Mouse (Mus musculus) left cerebral cortex, adult 2 months (tissue): Measurements from ENCODE around the gene Tmem201. TPM values are rescaled to one million over a fixed set of nuclear protein-coding genes. Genes with fewer than 3 reads are reported as not detected.

Experiments used
- DNase-seq, 2 experiments: peaks; one replicate each; pipeline ENCODE4 v3.0.0; 2021 to 2022; ENCODE audit warnings: low spot score in 2 of 2, mixed read lengths in 1 of 2; ENCODE audit errors: extremely low spot score in 1 of 2
- H3K27ac ChIP-seq: fragments of 200-600 bp; 2 replicates; pipeline ENCODE4 v1.8.1; 2022
- H3K4me3 ChIP-seq: fragments of 200-600 bp; 2 replicates; pipeline ENCODE4 v1.8.1; 2022
- CTCF ChIP-seq: fragments of 200-600 bp; IDR thresholded peaks from 2 replicates; pipeline ENCODE4 v1.8.1; 2022; ENCODE audit warnings: antibody characterized with exemption, mild to moderate bottlenecking, moderate library complexity
- intact Hi-C: fragments of 180-260 bp; cut with DNase I; formaldehyde crosslinking; loops from one replicate; pipeline ENCODE4 v1.15.1; 2025
- total RNA-seq, 2 experiments: library from RNA; stranded (reverse); gene quantifications; 2 replicates each; pipeline ENCODE4 v1.2.3; 2021

Gene Tmem201
- total RNA-seq, 2 experiments from 2014 or later = 63.3 to 67.9 TPM

DNA sequence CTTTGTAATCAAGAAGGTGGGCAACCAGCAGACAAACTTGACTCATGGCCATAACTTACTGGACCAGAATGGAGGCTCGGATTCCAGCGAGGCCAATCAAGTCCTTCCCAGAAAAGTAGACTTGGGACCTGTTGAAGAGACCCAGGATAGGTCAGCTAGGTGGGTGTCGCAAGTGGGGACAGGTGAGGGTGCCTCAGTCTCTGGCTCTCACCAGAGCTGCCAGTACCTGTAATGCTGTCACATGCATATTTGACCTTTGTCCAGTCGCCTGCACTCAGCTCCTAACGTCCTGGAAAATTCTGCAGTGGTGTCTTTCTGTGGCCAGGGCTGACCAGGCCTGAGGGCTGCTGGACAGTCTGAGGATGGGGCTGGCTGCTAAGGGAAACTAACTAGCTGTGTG, 26.4 kb downstream of the Tmem201 start:
- no peak for DNase-seq
- no peak for TF ChIP-seq CTCF
- intact Hi-C loops = loop anchor here (2.0 to 10.0 kb wide), 2 partner anchors 163 to 567 kb away; no protein-coding TSS in a partner anchor
- Histone ChIP-seq H3K27ac (no peak overlapping the region), H3K4me3 (no peak overlapping the region)

DNA sequence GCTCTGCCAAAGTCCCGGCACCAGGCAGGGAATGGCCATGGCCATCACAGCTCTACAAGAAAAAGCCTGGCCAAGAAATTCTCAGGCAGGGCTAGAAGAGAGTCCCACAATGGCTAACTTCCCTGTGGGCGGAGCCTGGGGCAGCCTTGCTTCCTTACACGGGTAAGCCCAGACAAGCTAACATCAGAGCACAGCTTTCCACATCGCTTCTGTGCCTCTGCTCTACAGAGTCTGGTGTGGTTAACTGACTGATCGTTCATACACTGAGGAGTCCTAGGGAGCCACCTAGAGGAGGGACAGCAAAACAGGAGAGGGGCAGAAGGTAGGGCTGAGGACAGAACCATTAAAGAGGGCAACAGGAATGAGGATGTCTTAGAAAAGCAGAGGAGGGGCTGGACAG, 27.3 kb downstream of the Tmem201 start:
- intact Hi-C loops = loop anchor here (1.0 to 10.0 kb wide), 3 partner anchors 60 to 566 kb away; no protein-coding TSS in a partner anchor

DNA sequence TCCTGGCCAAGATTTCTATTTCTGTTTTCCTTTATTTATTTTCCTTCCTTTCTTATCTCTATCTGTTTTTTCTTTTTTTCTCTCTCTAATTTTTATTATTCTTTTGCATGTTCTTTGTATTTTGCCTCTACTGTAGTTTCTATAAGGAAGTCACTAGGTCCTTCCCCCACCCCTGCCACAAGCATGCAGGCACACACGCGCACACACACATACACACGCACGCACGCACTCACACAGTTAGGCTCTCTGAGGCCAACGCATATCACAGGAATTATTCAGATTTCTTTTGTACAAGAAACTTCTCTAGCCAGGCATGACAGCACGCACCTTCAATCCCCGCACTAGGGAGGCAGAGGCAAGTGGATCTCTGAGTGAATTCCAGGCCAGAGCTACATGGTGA, 31.9 kb downstream of the Tmem201 start:
- TF ChIP-seq CTCF = no peak
- no peak for DNase-seq
- intact Hi-C loops = no loop called here
- H3K4me3 ChIP-seq = no peak overlapping the region
- no peak overlapping the region for H3K27ac ChIP-seq

More for the DNA sequence above, 27.3 kb downstream of the Tmem201 start:
- peak; percentile 74 for TF ChIP-seq CTCF
- no peak overlapping the region for H3K27ac ChIP-seq
- H3K4me3 ChIP-seq = no peak overlapping the region
- no peak for DNase-seq

DNA sequence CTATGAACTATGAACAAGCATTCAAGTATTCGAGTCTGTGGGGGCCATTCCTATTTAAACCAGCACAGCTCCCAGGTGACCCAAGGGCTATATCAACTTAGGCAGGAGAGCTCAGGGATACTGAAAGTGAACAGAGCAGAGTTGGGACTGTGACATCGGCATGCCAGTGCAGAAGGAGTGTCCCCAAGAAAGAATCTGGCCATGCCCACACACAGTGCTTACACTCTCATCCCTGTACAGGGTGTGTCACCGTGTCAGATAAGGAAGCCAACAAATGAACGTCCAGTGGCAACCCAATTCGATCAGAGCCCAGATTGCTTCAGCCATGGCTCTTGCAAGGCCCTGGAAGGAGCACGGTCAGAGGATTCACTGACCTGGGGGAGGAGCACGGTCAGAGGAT, 32.5 kb downstream of the Tmem201 start:
- DNase-seq = no peak
- no peak for TF ChIP-seq CTCF
- Histone ChIP-seq H3K27ac (no peak overlapping the region), H3K4me3 (no peak overlapping the region)
- intact Hi-C loops = no loop called here

DNA sequence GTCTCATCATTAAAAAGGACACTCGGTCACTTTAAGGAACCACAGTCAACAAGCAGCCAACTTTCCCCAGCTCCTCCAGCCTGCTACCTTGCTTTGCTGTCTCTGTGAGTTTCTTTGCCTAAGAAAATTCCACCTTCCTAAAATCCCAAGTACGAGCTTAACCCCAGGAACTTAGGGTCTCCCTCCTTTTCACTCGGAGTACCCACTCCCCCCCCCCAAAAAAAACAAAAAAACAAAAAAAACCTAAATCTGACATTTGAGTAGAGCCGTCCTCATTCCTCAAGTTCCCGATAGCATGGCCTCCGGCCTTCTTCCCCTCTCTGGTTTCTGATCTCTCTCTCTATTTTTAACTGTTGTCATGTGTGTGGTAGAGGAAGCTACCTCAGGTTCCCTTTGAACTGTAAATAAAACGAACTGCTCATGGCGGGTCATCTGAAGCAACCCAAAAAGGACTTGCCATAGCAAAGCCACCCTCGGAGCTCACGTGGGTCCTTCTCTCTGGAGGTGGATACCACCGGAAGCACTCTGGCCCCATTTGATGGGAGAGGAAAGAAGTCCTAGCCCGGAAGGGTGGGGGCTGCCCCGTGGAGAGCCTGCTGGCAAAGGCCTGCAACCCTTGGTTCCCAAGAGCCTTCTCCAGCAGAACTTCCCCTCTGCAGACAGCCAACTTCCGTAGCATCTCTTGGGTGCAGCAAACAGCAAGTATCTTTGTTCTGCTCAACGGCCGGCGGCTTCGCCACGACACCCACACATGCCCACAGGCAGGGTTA, 35.4 kb downstream of the Tmem201 start, which contains the start of gene Pik3cd:
Gene Pik3cd (minus strand): TSS at position 362 of the 770 bp plus-strand sequence.
- H3K4me3 ChIP-seq = no peak within 1 kb of the TSS
- H3K27ac ChIP-seq = 0 out of 2 replicates have a peak within 1 kb of the TSS, but pooled peaks have one; percentile 28

DNA sequence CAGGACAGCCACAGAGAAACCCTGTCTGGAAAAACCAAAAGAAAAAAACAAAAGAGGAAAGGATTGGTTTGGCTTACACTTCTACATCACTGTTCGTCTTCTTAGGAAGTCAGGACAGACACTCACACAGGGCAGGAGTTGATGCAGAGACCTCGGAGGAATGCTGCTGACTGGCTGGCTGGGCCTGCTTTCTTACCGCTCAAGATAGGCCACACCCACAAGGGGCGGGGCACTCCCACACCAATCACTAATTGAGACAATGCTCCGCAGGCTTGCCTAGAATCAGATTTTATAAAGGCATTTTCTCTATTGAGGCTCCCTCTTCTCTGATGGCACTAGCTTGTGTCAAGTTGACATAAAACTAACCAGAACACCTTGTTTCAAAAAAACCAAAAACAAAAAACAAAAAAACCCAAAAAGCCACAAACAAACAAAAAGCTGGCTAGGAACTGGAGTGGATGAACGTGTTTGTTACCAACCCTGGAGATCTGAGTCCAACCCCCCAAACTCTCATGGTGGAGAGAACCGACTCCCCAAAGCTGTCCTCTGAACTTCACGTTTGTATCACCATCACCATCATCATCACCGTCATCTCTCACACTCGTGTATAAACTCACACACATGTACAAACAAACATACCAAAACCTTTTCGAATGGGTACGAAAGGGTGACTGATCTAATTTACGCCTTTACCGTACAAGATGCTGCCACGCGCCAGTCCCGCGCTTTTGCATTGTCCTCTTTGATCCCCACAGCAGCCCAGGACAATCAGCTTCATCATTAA, 36.2 kb downstream of the Tmem201 start:
- intact Hi-C loops = no loop called here
- no peak for DNase-seq
- no peak for TF ChIP-seq CTCF
- Histone ChIP-seq H3K27ac (0 out of 2 replicates have a peak overlapping the region, but pooled peaks have one; percentile 28), H3K4me3 (no peak overlapping the region)

More for the DNA sequence above, 35.4 kb downstream of the Tmem201 start, which contains the start of gene Pik3cd:
- TF ChIP-seq CTCF = no peak
- intact Hi-C loops = no loop called here
- DNase-seq = no peak

DNA sequence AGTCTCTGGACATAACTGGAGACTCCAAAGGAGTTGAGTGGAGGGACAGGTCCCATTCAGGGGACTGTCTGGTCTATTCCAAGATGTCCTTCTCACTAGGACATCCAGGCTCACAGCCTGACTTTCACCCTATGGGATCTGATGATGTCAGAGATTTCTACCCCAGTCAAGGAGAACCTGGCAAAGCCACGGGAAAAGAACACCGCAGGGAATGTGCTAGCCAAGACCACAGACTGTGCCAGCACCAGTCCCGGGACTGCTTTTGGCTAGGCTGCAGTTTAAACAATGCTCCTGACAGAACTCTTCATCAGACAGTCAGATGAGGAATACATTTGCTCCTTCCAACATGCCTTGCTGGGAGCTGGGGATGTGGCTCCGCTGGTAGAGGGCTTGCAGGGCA, 37.9 kb downstream of the Tmem201 start:
- Histone ChIP-seq H3K4me3 (no peak overlapping the region), H3K27ac (no peak overlapping the region)
- no peak for DNase-seq
- intact Hi-C loops = no loop called here
- no peak for TF ChIP-seq CTCF

DNA sequence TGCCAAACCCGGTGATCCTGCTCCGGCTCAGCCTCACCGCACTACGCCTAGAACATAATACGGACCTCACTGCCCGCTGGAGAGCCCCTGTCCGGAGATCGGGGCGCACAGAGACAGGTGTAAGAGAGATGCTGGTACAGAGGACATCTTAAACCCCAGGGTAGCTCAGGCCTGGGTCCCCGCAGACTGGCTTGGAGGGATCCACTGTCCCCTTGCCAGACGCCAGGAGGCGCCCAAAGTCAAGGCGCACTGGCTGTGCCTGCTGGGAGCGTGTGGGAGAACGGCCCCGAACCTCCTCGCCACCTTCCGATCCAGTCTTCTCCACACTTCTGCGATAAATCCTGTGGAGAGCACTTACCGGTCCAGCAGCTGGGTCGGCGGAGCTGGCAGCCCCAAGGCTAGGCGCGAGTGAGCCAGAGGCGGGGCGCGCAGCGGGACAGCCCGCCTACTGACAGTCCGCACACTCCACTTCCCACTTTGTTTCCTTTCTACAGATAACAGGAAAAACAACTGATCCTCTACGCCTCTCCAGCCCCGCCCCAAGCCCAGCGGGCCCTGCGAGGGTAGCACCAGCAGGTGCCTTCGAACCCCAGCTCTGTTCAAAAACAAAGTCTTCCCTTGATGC, 39.5 kb downstream of the Tmem201 start:
- TF ChIP-seq CTCF = peak; percentile 60
- intact Hi-C loops = no loop called here
- Histone ChIP-seq H3K27ac (peak overlapping the region; percentile 24; the same call in 1 of the 2 replicates), H3K4me3 (peak overlapping the region; percentile 46)
- DNase-seq = peak in 1 of 2 experiments; percentile 30

DNA sequence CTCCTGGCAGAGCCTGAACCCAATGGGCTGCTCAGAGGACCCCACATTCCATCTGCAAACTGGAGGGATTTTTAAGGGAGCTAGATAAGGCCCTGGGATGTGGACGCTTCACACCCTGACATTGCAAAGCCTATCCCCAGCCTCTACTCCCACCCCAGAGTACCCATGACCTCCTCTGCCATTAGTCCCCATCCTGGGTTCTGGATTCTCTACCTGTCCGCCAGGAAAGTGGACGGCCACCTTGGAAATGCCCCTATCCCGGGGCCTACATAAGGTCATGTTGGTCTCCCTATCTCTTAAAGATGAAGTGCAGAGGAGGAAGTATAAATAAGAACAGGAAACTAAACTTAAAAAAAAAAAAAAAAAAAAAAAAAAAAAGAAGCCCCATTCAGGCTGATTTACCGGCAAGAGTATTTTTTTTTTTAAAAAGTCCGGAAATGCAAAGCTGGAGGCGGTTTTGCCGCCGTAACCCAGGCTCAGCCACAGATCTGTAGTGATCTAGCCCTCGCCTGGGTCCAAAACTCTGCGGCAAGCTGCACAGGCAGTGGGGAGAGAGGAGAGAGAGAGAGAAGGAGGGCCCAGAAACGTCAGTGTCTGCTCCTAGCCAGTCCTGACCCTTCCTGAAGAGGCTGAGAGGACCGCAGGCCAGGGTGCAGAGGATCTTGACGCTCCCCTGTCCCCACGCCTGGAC, 40.2 kb downstream of the Tmem201 start:
- Histone ChIP-seq H3K27ac (peak overlapping the region; percentile 24; the same call in 1 of the 2 replicates), H3K4me3 (peak overlapping the region; percentile 46)
- intact Hi-C loops = no loop called here
- TF ChIP-seq CTCF = no peak
- DNase-seq = no peak

DNA sequence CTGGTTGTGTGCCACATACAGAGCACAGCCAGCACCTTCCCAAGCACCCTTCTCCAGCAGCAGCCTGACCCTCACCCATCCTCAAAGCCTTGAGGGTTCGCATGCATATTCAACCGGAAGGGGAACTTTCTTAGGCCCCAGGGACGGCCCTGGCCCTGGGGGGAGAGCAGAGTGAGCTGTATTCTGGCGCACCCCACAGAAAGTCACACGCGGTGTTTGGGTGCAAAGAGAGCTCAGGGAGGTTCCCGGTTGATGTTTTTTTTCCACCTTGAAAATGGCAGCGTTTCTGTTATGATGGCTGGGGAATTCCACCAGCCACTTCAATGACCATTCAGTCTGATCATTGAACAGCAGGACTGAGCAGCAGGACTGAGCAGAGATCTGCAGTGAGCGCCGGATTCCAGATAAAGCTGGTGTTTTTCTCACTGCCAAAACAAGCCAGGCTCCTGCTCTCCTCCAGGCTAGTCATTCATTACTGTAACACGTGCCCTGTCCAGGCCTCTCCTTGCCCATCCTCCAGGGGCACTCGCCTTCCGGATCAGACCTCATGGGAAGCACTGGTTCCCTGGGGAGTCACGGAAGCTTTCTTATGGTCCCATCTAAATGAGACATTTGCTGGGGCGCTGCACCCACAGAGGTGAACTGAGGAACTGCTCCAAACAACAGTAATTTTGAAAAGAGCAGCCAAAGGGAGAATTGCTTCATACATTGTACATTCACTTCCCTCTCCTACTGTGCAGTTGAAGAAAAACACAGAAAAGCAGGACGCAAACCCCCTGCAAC, 41.5 kb downstream of the Tmem201 start:
- Histone ChIP-seq H3K4me3 (no peak overlapping the region), H3K27ac (no peak overlapping the region)
- no peak; the same call in none of the 2 replicates for TF ChIP-seq CTCF
- intact Hi-C loops = no loop called here
- no peak for DNase-seq
